Mouse (Mus musculus): ENCODE data around the gene Zbtb7a. TPM values are rescaled to one million over a fixed set of nuclear protein-coding genes. Genes with fewer than 3 reads are reported as not detected.
A peak's percentile ranks its signal among the peaks of the same experiment; 100 is the strongest.

Gene Zbtb7a
- polyA plus RNA-seq, 1 experiment from 2014 or later = 10.8 TPM

GRCm38 (mm10) chr10:81195300-81195699, 60.3 kb downstream of the Zbtb7a start:
- ATAC-seq (replicated peaks; ENCODE audit: insufficient number of reproducible peaks, low FRiP score, low TSS enrichment) = no peak
- H3K9me3 ChIP-seq (replicated peaks; ENCODE audit: control insufficient read depth, low read length) = no peaks in the 10 kb centered on the region
- peak overlapping the region; percentile 99 for H3K27ac ChIP-seq (ENCODE audit: low read depth, low read length)
- H3K4me1 ChIP-seq (ENCODE audit: control insufficient read depth, insufficient read depth, low read length) = peaks cover 45% of the 10 kb centered on the region
- H3K4me3 ChIP-seq (ENCODE audit: low read depth, low read length) = peak overlapping the region; percentile 38
- H3K36me3 ChIP-seq (ENCODE audit: control insufficient read depth, insufficient read depth, low read length) = 0 out of 2 replicates have a peak, but pooled peaks cover 3% of the 10 kb centered on the region
- peaks cover 5% of the 10 kb centered on the region; the same call in 1 of the 2 replicates for H3K27me3 ChIP-seq (ENCODE audit: control insufficient read depth, insufficient read depth, low read length)
- 31% methylated on average over 4 of the region's 4 CpGs for WGBS (ENCODE audit: insufficient replicate concordance)
- H3K4me2 ChIP-seq = peak overlapping the region; percentile 56
- H3K9ac ChIP-seq (ENCODE audit: low read depth, low read length) = peak overlapping the region; percentile 86

- Histone ChIP-seq H3K4me1 (ENCODE audit: control insufficient read depth, insufficient read depth, low read length) (peaks cover 51% of the 10 kb centered on the region), H3K4me3 (ENCODE audit: low read depth, low read length) (peak overlapping the region; percentile 38), H3K4me2 (peak overlapping the region; percentile 56)
Measured at GRCm38 (mm10) chr10:81196470-81197065, 61.5 kb downstream of the Zbtb7a start.

GRCm38 (mm10) chr10:81197305-81197704, 62.3 kb downstream of the Zbtb7a start:
- H3K27ac ChIP-seq (ENCODE audit: low read depth, low read length) = peak overlapping the region; percentile 99
- WGBS (ENCODE audit: insufficient replicate concordance) = 33% methylated on average over 6 of the region's 6 CpGs
- H3K36me3 ChIP-seq (ENCODE audit: control insufficient read depth, insufficient read depth, low read length) = no peaks in the 10 kb centered on the region
- peaks cover 5% of the 10 kb centered on the region; the same call in 1 of the 2 replicates for H3K27me3 ChIP-seq (ENCODE audit: control insufficient read depth, insufficient read depth, low read length)
- peak overlapping the region; percentile 55 for H3K9ac ChIP-seq (ENCODE audit: low read depth, low read length)
- no peak overlapping the region for H3K4me3 ChIP-seq (ENCODE audit: low read depth, low read length)
- H3K4me2 ChIP-seq = peak overlapping the region; percentile 56
- ATAC-seq (replicated peaks; ENCODE audit: insufficient number of reproducible peaks, low FRiP score, low TSS enrichment) = no peak
- peaks cover 50% of the 10 kb centered on the region for H3K4me1 ChIP-seq (ENCODE audit: control insufficient read depth, insufficient read depth, low read length)
- H3K9me3 ChIP-seq (replicated peaks; ENCODE audit: control insufficient read depth, low read length) = no peaks in the 10 kb centered on the region

More at GRCm38 (mm10) chr10:81196470-81197065, 61.5 kb downstream of the Zbtb7a start:
- no peak for ATAC-seq (replicated peaks; ENCODE audit: insufficient number of reproducible peaks, low FRiP score, low TSS enrichment)
- Histone ChIP-seq H3K9me3 (replicated peaks; ENCODE audit: control insufficient read depth, low read length) (no peaks in the 10 kb centered on the region), H3K27ac (ENCODE audit: low read depth, low read length) (peak overlapping the region; percentile 99), H3K9ac (ENCODE audit: low read depth, low read length) (peak overlapping the region; percentile 86), H3K36me3 (ENCODE audit: control insufficient read depth, insufficient read depth, low read length) (no peaks in the 10 kb centered on the region), H3K27me3 (ENCODE audit: control insufficient read depth, insufficient read depth, low read length) (peaks cover 5% of the 10 kb centered on the region; the same call in 1 of the 2 replicates)
- 47% methylated on average over 11 of the region's 11 CpGs for WGBS (ENCODE audit: insufficient replicate concordance)

GRCm38 (mm10) chr10:81198230-81198629, 63.2 kb downstream of the Zbtb7a start:
- no peak overlapping the region for H3K4me3 ChIP-seq (ENCODE audit: low read depth, low read length)
- H3K9me3 ChIP-seq (replicated peaks; ENCODE audit: control insufficient read depth, low read length) = no peaks in the 10 kb centered on the region
- peaks cover 44% of the 10 kb centered on the region for H3K4me1 ChIP-seq (ENCODE audit: control insufficient read depth, insufficient read depth, low read length)
- no peaks in the 10 kb centered on the region for H3K36me3 ChIP-seq (ENCODE audit: control insufficient read depth, insufficient read depth, low read length)
- WGBS (ENCODE audit: insufficient replicate concordance) = 4% methylated on average over 9 of the region's 9 CpGs
- no peak overlapping the region for H3K27ac ChIP-seq (ENCODE audit: low read depth, low read length)
- peaks cover 5% of the 10 kb centered on the region; the same call in 1 of the 2 replicates for H3K27me3 ChIP-seq (ENCODE audit: control insufficient read depth, insufficient read depth, low read length)
- no peak overlapping the region; the same call in 1 of the 2 replicates for H3K4me2 ChIP-seq
- no peak overlapping the region for H3K9ac ChIP-seq (ENCODE audit: low read depth, low read length)
- no peak for ATAC-seq (replicated peaks; ENCODE audit: insufficient number of reproducible peaks, low FRiP score, low TSS enrichment)

GRCm38 (mm10) chr10:81198990-81199389, 64.0 kb downstream of the Zbtb7a start:
- no peak for ATAC-seq (replicated peaks; ENCODE audit: insufficient number of reproducible peaks, low FRiP score, low TSS enrichment)
- no peaks in the 10 kb centered on the region for H3K36me3 ChIP-seq (ENCODE audit: control insufficient read depth, insufficient read depth, low read length)
- H3K4me1 ChIP-seq (ENCODE audit: control insufficient read depth, insufficient read depth, low read length) = peaks cover 43% of the 10 kb centered on the region
- H3K4me2 ChIP-seq = peak overlapping the region; percentile 11; the same call in 1 of the 2 replicates
- no peak overlapping the region for H3K27ac ChIP-seq (ENCODE audit: low read depth, low read length)
- WGBS (ENCODE audit: insufficient replicate concordance) = 84% methylated on average over 6 of the region's 6 CpGs
- peaks cover 5% of the 10 kb centered on the region; the same call in 1 of the 2 replicates for H3K27me3 ChIP-seq (ENCODE audit: control insufficient read depth, insufficient read depth, low read length)
- H3K9ac ChIP-seq (ENCODE audit: low read depth, low read length) = no peak overlapping the region
- no peaks in the 10 kb centered on the region for H3K9me3 ChIP-seq (replicated peaks; ENCODE audit: control insufficient read depth, low read length)
- H3K4me3 ChIP-seq (ENCODE audit: low read depth, low read length) = no peak overlapping the region

GRCm38 (mm10) chr10:81200141-81200540, 65.1 kb downstream of the Zbtb7a start:
- peaks cover 5% of the 10 kb centered on the region; the same call in 1 of the 2 replicates for H3K27me3 ChIP-seq (ENCODE audit: control insufficient read depth, insufficient read depth, low read length)
- H3K27ac ChIP-seq (ENCODE audit: low read depth, low read length) = peak overlapping the region; percentile 43; the same call in 1 of the 2 replicates
- ATAC-seq (replicated peaks; ENCODE audit: insufficient number of reproducible peaks, low FRiP score, low TSS enrichment) = no peak
- no peak overlapping the region for H3K4me2 ChIP-seq
- no peak overlapping the region for H3K4me3 ChIP-seq (ENCODE audit: low read depth, low read length)
- WGBS (ENCODE audit: insufficient replicate concordance) = 78% methylated on average over 13 of the region's 13 CpGs
- peaks cover 40% of the 10 kb centered on the region for H3K4me1 ChIP-seq (ENCODE audit: control insufficient read depth, insufficient read depth, low read length)
- peak overlapping the region; percentile 47 for H3K9ac ChIP-seq (ENCODE audit: low read depth, low read length)
- no peaks in the 10 kb centered on the region for H3K9me3 ChIP-seq (replicated peaks; ENCODE audit: control insufficient read depth, low read length)
- no peaks in the 10 kb centered on the region for H3K36me3 ChIP-seq (ENCODE audit: control insufficient read depth, insufficient read depth, low read length)

- Histone ChIP-seq H3K27ac (ENCODE audit: low read depth, low read length) (peak overlapping the region; percentile 76), H3K9ac (ENCODE audit: low read depth, low read length) (peak overlapping the region; percentile 58), H3K4me3 (ENCODE audit: low read depth, low read length) (no peak overlapping the region), H3K4me1 (ENCODE audit: control insufficient read depth, insufficient read depth, low read length) (peaks cover 40% of the 10 kb centered on the region), H3K9me3 (replicated peaks; ENCODE audit: control insufficient read depth, low read length) (no peaks in the 10 kb centered on the region), H3K4me2 (0 out of 2 replicates have a peak overlapping the region, but pooled peaks have one; percentile 1), H3K36me3 (ENCODE audit: control insufficient read depth, insufficient read depth, low read length) (no peaks in the 10 kb centered on the region), H3K27me3 (ENCODE audit: control insufficient read depth, insufficient read depth, low read length) (peaks cover 4% of the 10 kb centered on the region; the same call in 1 of the 2 replicates)
- no peak for ATAC-seq (replicated peaks; ENCODE audit: insufficient number of reproducible peaks, low FRiP score, low TSS enrichment)
- 67% methylated on average over 20 of the region's 20 CpGs for WGBS (ENCODE audit: insufficient replicate concordance)
Measured at GRCm38 (mm10) chr10:81200605-81201287, 65.7 kb downstream of the Zbtb7a start.

- H3K36me3 ChIP-seq (ENCODE audit: control insufficient read depth, insufficient read depth, low read length) = no peaks in the 10 kb centered on the region
- ATAC-seq (replicated peaks; ENCODE audit: insufficient number of reproducible peaks, low FRiP score, low TSS enrichment) = 0 out of 2 replicates have a peak, but pooled peaks have one; percentile 8
- peak within 1 kb of the TSS; percentile 42 for H3K4me2 ChIP-seq
- peak within 1 kb of the TSS; percentile 58 for H3K9ac ChIP-seq (ENCODE audit: low read depth, low read length)
- WGBS (ENCODE audit: insufficient replicate concordance) = 53% methylated on average over 13 of the region's 13 CpGs
- H3K4me1 ChIP-seq (ENCODE audit: control insufficient read depth, insufficient read depth, low read length) = peaks cover 35% of the 10 kb centered on the region
- no peak within 1 kb of the TSS for H3K4me3 ChIP-seq (ENCODE audit: low read depth, low read length)
- no peaks in the 10 kb centered on the region for H3K9me3 ChIP-seq (replicated peaks; ENCODE audit: control insufficient read depth, low read length)
- peaks cover 2% of the 10 kb centered on the region; the same call in 1 of the 2 replicates for H3K27me3 ChIP-seq (ENCODE audit: control insufficient read depth, insufficient read depth, low read length)
- H3K27ac ChIP-seq (ENCODE audit: low read depth, low read length) = peak within 1 kb of the TSS; percentile 76
Measured at GRCm38 (mm10) chr10:81201807-81202758, 67.1 kb downstream of the Zbtb7a start, which contains the start of gene Nmrk2. Nmrk2 (minus strand) TSS chr10:81202051.

Measured in heart, embryonic 11.5 days (tissue).